Mouse (Mus musculus): ENCODE data around the gene Ttc27. TPM values are rescaled to one million over a fixed set of nuclear protein-coding genes. Genes with fewer than 3 reads are reported as not detected.

Gene Ttc27
- polyA plus RNA-seq, 1 experiment from 2014 or later, result 23.6 TPM

DNA sequence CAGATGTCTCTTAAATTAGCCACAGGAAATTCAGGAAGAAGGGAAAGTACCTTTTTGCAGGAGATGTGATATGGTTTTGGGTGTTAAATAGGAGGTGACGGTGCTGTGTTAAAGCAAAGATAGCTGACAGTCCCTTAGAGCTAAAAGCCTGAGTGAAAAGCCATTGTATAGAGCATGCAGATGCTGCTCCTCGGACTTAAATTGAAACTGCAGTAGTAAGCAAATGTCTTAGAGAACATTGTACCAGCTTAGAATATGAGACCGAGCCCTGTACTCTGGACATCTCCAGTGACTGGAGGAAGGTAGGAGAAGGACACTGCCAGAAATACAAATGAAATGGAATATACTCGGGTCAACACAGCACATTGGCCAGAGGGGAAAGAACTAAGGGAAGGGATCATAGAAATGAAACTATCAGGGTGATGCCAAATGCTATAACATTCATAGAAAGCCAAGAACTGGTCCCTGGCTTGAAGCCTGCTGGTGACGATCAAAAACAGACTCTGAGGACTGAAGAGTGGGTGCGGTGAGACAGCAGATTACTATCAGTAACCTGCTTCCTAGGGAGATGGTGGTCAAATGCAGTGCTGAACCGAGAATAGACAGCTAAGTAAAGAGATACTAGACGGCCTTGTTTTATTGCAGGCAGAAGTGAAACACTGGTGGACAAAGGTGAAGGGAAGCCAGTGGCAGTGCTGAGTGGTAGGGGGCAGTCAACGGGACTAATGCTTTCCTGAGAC lies 90.1 kb downstream of the Ttc27 start:
- Histone ChIP-seq H3K27ac (no peak overlapping the region), H3K4me3 (no peak overlapping the region), H3K4me1 (peaks cover 17% of the 10 kb centered on the region), H3K36me3 (0 out of 2 replicates have a peak, but pooled peaks cover 2% of the 10 kb centered on the region), H3K9me3 (no peaks in the 10 kb centered on the region), H3K27me3 (ENCODE audit: insufficient read depth, poor library complexity, severe bottlenecking) (no peaks in the 10 kb centered on the region)
- no peak for DNase-seq (ENCODE audit: low spot score)
- 60% methylated on average over 9 of the region's 9 CpGs for WGBS

DNA sequence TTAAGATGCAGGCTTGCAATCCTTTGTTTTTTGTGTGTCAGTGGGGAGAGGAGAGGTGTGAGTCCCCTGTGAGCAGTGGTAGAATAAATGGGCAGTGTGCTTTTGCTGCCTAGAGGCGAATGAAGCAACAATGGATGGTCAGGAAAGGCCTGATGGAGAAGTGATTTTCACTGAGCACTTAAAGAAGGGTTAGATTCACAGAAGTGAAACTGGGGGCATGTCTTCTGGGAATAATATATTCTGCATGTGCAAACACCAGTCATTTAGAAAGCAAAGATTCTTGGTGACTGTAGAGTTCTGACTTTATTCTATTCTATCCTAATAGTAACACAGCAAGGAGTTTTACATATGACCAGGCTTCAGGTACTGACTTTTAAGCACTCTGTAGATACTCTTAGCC lies 90.8 kb downstream of the Ttc27 start:
- DNase-seq (ENCODE audit: low spot score), result no peak
- WGBS, result 85% methylated on average over 1 of the region's 1 CpGs
- peaks cover 17% of the 10 kb centered on the region for H3K4me1 ChIP-seq
- H3K36me3 ChIP-seq, result 0 out of 2 replicates have a peak, but pooled peaks cover 2% of the 10 kb centered on the region
- H3K4me3 ChIP-seq, result no peak overlapping the region
- H3K9me3 ChIP-seq, result no peaks in the 10 kb centered on the region
- H3K27ac ChIP-seq, result 0 out of 2 replicates have a peak overlapping the region, but pooled peaks have one; percentile 42
- no peaks in the 10 kb centered on the region for H3K27me3 ChIP-seq (ENCODE audit: insufficient read depth, poor library complexity, severe bottlenecking)

DNA sequence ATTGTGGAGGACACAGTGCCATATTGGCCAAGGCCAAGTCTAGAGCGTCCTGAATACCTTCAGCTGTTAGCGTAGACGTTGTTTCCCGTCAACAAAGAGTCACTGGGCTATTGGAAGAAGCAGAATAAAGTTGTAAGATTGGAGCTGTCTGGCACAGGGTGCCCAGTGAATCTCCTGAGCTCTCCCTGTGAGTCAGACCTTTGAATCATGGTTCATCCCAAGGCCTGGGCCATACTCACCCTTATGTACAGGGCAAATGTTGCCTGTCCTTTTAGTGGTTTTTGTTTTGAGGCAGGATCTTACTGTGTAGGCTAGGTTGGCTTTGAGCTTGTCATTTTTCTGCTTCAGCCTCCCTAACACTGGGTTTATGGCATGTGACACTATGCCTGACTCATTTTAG lies 91.4 kb downstream of the Ttc27 start:
- WGBS, result 89% methylated on average over 4 of the region's 4 CpGs
- Histone ChIP-seq H3K4me3 (no peak overlapping the region), H3K4me1 (peaks cover 17% of the 10 kb centered on the region), H3K36me3 (0 out of 2 replicates have a peak, but pooled peaks cover 2% of the 10 kb centered on the region), H3K27ac (peak overlapping the region; percentile 42; the same call in 1 of the 2 replicates), H3K9me3 (no peaks in the 10 kb centered on the region), H3K27me3 (ENCODE audit: insufficient read depth, poor library complexity, severe bottlenecking) (no peaks in the 10 kb centered on the region)
- no peak for DNase-seq (ENCODE audit: low spot score)

DNA sequence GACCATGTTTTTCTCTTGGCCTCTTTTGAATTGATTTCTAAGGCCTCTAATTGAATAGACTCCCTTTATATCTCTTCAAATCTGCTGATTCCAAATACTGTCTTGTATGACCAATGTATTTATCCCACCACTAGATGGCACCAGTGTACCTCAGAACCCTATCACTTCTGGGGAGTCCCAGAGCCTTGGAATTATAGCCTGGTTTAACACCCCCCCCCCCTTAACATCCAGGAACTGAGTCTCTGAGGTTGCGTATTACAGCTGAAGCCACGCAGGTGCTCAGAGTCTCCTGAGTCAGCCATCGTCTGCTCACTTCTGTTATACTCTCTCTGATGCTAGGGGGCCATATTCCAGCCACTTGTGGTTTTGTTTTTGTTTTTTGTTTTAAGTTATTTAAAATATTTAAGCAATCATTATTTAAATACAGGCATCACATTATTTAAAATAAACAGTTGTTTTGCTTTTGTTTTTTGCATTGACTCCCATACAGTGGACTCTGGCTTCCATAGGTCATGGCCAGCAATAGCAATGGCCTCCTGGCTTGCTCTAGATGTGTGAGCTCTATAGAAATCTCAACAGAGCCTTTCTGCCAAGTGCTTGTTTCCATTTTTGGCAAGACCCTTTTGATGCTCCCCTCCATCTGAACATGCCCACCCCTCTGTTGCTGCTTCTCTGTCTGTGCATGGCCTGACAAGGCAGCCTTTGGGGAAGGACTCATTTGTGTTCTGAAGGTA lies 93.5 kb downstream of the Ttc27 start:
- WGBS, result 67% methylated on average over 3 of the region's 3 CpGs
- Histone ChIP-seq H3K36me3 (no peaks in the 10 kb centered on the region), H3K9me3 (no peaks in the 10 kb centered on the region), H3K27ac (peak overlapping the region; percentile 60; the same call in 1 of the 2 replicates), H3K4me3 (no peak overlapping the region), H3K4me1 (peaks cover 17% of the 10 kb centered on the region), H3K27me3 (ENCODE audit: insufficient read depth, poor library complexity, severe bottlenecking) (no peaks in the 10 kb centered on the region)
- no peak for DNase-seq (ENCODE audit: low spot score)

- no peaks in the 10 kb centered on the region for H3K9me3 ChIP-seq
- no peak overlapping the region for H3K27ac ChIP-seq
- H3K4me1 ChIP-seq, result 0 out of 2 replicates have a peak, but pooled peaks cover 3% of the 10 kb centered on the region
- 45% methylated on average over 2 of the region's 2 CpGs for WGBS
- peaks cover 4% of the 10 kb centered on the region for H3K36me3 ChIP-seq
- H3K4me3 ChIP-seq, result no peak overlapping the region
- H3K27me3 ChIP-seq (ENCODE audit: insufficient read depth, poor library complexity, severe bottlenecking), result no peaks in the 10 kb centered on the region
- no peak for DNase-seq (ENCODE audit: low spot score)
Measured at GRCm38 (mm10) chr17:74819711-74820110, 102.2 kb downstream of the Ttc27 start.

DNA sequence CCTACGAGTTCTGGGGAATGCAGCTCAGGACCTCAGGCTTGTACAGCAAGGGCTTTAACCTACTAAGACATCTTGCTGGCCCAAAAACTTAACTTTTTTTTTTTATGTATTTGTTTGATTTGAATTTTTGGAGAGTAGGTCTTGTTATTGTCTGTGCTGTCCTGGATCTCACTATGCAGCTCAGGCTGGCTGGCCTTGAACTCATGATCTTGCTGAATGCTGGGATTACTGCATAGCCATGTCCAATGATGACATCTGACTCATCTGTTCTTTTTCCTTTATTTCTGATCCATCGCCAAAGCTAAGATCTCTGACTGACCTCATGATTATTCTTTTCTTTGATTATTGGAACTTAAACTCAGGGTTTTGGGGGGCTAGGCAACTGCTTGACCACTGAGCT lies 113.3 kb downstream of the Ttc27 start:
- H3K4me1 ChIP-seq, result peaks cover 9% of the 10 kb centered on the region; the same call in 1 of the 2 replicates
- 80% methylated on average over 2 of the region's 2 CpGs for WGBS
- no peaks in the 10 kb centered on the region for H3K9me3 ChIP-seq
- H3K27me3 ChIP-seq (ENCODE audit: insufficient read depth, poor library complexity, severe bottlenecking), result no peaks in the 10 kb centered on the region
- no peaks in the 10 kb centered on the region for H3K36me3 ChIP-seq
- no peak for DNase-seq (ENCODE audit: low spot score)
- no peak overlapping the region for H3K4me3 ChIP-seq
- no peak overlapping the region for H3K27ac ChIP-seq

DNA sequence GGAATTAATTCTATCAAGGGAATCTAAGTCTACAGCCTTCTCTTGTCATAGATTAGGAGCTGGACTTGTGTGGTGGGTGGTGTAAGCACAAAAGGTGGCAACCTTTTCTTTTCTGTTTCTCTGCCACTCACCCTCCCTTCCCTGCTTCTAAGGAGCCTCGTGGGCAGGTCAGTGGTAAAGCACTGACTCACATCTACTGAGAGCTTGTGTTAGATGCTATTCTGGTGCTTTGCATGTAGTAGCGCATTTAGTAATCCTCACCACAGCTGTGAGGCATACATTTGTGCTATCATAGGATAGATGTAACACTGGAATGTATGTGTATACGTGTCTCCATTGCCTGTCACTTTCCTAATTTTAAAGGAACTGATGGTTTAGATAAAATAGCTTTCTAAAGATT lies 124.2 kb downstream of the Ttc27 start:
- 71% methylated on average over 3 of the region's 3 CpGs for WGBS
- peak; percentile 61 for DNase-seq (ENCODE audit: low spot score)
- H3K27me3 ChIP-seq (ENCODE audit: insufficient read depth, poor library complexity, severe bottlenecking), result no peaks in the 10 kb centered on the region
- no peaks in the 10 kb centered on the region for H3K9me3 ChIP-seq
- H3K4me3 ChIP-seq, result no peak overlapping the region
- no peaks in the 10 kb centered on the region for H3K36me3 ChIP-seq
- H3K4me1 ChIP-seq, result peaks cover 28% of the 10 kb centered on the region
- H3K27ac ChIP-seq, result no peak overlapping the region

DNA sequence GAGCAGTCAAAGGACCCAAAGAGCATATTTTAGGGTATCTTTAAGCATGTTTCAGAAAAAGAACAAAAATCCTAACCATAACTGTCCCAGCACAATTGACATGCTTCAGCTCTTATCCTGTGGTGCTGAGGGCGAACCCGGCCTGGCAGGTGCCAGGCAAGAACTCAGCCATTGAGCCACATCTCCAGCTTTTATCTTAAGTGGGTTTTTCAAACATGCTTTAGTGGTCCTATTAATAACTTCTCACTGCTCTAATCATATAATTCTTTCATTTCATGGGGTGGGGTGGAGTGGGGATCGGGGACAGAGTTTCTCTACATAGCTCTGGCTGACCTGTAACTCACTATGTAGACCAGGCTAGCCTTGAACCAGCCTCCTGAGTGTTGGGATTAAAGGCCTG lies 125.1 kb downstream of the Ttc27 start:
- no peak overlapping the region for H3K27ac ChIP-seq
- DNase-seq (ENCODE audit: low spot score), result peak; percentile 57
- no peaks in the 10 kb centered on the region for H3K9me3 ChIP-seq
- no peaks in the 10 kb centered on the region for H3K27me3 ChIP-seq (ENCODE audit: insufficient read depth, poor library complexity, severe bottlenecking)
- H3K36me3 ChIP-seq, result no peaks in the 10 kb centered on the region
- no peak overlapping the region for H3K4me3 ChIP-seq
- WGBS, result 61% methylated on average over 3 of the region's 3 CpGs
- H3K4me1 ChIP-seq, result peaks cover 28% of the 10 kb centered on the region

DNA sequence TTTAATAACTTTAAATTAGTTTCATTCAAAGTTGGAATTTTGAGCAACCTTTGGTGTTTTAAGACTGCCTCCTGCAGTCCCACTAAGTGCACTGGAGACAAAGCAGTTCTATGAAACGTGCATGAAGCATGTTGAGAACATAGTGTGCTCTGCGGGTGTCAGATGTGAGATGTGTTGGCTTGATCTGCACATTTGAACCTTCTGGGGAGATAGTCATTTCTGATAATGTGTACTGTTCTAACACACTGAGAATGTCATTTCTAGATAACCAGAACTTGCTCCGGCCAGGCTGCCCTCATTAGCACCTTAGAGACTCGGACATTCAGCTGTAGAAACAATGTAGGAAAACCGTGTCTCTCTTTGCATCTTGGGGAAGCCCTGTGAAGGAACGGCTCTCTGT lies 126.0 kb downstream of the Ttc27 start:
- Histone ChIP-seq H3K27me3 (ENCODE audit: insufficient read depth, poor library complexity, severe bottlenecking) (no peaks in the 10 kb centered on the region), H3K27ac (no peak overlapping the region), H3K9me3 (no peaks in the 10 kb centered on the region), H3K4me1 (peaks cover 28% of the 10 kb centered on the region), H3K4me3 (no peak overlapping the region), H3K36me3 (no peaks in the 10 kb centered on the region)
- 68% methylated on average over 6 of the region's 6 CpGs for WGBS
- peak; percentile 48 for DNase-seq (ENCODE audit: low spot score)

DNA sequence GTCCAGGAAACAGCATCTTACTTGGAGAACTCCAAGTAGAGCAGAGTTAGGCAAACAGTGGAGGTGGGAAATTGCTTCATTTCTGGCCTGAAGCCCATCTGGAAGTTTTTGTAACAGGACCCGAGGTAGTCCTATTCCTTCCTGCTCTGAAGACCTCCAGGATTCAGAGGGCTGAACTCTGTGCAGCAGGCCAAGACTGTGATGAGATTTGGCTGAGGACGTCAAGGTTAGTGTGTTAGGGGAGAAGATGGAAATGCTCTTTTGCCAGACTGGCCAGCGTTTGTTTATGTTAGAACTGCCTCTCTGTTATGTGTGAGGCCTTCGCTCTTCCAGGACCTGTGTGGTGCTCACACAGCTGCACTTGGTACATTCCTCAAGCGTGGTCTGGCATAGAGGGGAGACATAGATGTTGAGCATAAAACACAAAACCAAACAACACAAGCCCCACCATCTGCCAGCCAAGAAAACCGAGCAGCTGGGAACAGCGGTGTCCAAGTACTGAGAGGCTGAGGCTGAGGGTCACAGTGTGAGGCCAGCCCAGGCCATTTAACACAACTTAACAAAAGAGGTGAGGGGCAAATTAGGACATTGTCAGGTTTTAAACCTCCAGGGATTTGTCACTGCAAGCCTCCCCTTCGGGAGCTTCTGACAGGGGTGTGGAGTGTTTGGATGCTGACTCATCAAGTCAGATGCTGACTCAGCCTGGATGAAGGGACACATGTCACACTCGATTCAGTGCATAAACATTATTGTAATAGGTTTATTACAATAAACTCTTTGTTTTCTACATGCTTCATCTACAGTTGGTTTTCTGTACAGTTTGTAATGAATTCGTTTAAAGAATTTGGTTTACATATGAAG lies 128.7 kb downstream of the Ttc27 start:
- Histone ChIP-seq H3K9me3 (no peaks in the 10 kb centered on the region), H3K4me1 (peaks cover 28% of the 10 kb centered on the region), H3K36me3 (no peaks in the 10 kb centered on the region), H3K27ac (peak overlapping the region; percentile 67; the same call in 1 of the 2 replicates), H3K27me3 (ENCODE audit: insufficient read depth, poor library complexity, severe bottlenecking) (no peaks in the 10 kb centered on the region), H3K4me3 (no peak overlapping the region)
- 57% methylated on average over 10 of the region's 10 CpGs for whole genome bisulfite sequencing
- DNase-seq (ENCODE audit: low spot score), result peak; percentile 76

DNA sequence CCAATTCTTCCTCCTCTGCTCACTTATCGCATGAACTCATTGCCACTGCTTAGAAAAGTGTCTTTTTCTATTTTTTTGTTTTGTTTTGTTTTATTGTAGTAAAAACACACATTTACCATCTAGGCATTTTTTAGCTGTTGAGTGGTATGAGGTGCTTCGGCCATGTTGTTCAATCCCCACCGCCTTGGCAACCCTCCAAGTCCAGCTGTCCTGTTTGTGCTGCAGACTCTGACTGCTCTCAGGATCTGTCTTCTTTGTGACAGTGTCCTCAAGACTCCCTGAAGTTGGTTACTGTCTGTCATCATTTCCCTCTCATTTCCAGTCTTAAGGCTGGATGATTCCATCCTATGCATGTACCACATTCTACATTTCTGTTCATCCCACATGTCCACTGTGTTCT lies 132.7 kb downstream of the Ttc27 start:
- Histone ChIP-seq H3K27me3 (ENCODE audit: insufficient read depth, poor library complexity, severe bottlenecking) (no peaks in the 10 kb centered on the region), H3K36me3 (no peaks in the 10 kb centered on the region), H3K27ac (no peak overlapping the region), H3K9me3 (no peaks in the 10 kb centered on the region), H3K4me1 (peaks cover 17% of the 10 kb centered on the region), H3K4me3 (no peak overlapping the region)
- peak; percentile 42 for DNase-seq (ENCODE audit: low spot score)
- 91% methylated on average over 3 of the region's 3 CpGs for WGBS

GRCm38 (mm10) chr17:74859298-74859697 lies 141.8 kb downstream of the Ttc27 start:
- DNase-seq (ENCODE audit: low spot score), result no peak
- no peaks in the 10 kb centered on the region for H3K9me3 ChIP-seq
- peaks cover 30% of the 10 kb centered on the region for H3K4me1 ChIP-seq
- 0 out of 2 replicates have a peak overlapping the region, but pooled peaks have one; percentile 36 for H3K27ac ChIP-seq
- WGBS, result 74% methylated on average over 2 of the region's 2 CpGs
- H3K36me3 ChIP-seq, result peaks cover 3% of the 10 kb centered on the region; the same call in 1 of the 2 replicates
- no peaks in the 10 kb centered on the region for H3K27me3 ChIP-seq (ENCODE audit: insufficient read depth, poor library complexity, severe bottlenecking)
- no peak overlapping the region for H3K4me3 ChIP-seq

All from heart, embryonic 10.5 days (tissue).